Mouse (Mus musculus) CH12.LX (cell line): ENCODE results near the gene Tnfsf4. TPM values are rescaled to one million over a fixed set of nuclear protein-coding genes. Genes with fewer than 3 reads are reported as not detected.

Experiments used
- DNase-seq: peaks from one replicate; pipeline ENCODE4 v3.0.0-alpha.2; 2013; ENCODE audit errors: extremely low read depth
- H3K27ac ChIP-seq: 2 replicates; pipeline ENCODE4 v1.5.1; 2012; ENCODE audit warnings: low read depth, mild to moderate bottlenecking, control low read depth, moderate library complexity; ENCODE audit not compliant: insufficient read depth
- H3K27me3 ChIP-seq: replicated peaks from 2 replicates; pipeline ENCODE3; 2012; ENCODE audit warnings: inconsistent platforms
- H3K36me3 ChIP-seq, 2 experiments: replicated peaks in 1 of 2; 2 replicates each; pipeline versions ENCODE3 to v1.6.1; 2012; ENCODE audit warnings: inconsistent platforms in 1 of 2, low read length in 1 of 2, mild to moderate bottlenecking in 1 of 2, mixed read lengths in 1 of 2, moderate library complexity in 1 of 2; ENCODE audit not compliant: control insufficient read depth in 1 of 2, insufficient read depth in 1 of 2
- H3K4me1 ChIP-seq, 2 experiments: 2 replicates each; pipeline ENCODE4 v1.6.1; 2012; ENCODE audit warnings: inconsistent platforms in 1 of 2, moderate library complexity in 1 of 2; ENCODE audit not compliant: insufficient read depth in 2 of 2, control insufficient read depth in 1 of 2
- H3K4me2 ChIP-seq: 2 replicates; pipeline ENCODE4 v1.6.1; 2012; ENCODE audit warnings: low read depth, mild to moderate bottlenecking, control low read depth; ENCODE audit not compliant: poor library complexity, insufficient read depth, severe bottlenecking
- H3K4me3 ChIP-seq, 3 experiments: fragments of 150-350 bp in 1 of 3; sonication (generic) in 1 of 3; replicated peaks in 1 of 3; 2 replicates each; pipeline versions ENCODE3 to v1.5.1; 2011 to 2012; ENCODE audit warnings: low read depth in 2 of 3, low read length in 2 of 3, mild to moderate bottlenecking in 2 of 3, moderate library complexity in 2 of 3, control low read depth in 1 of 3, improper control_type of control experiment in 1 of 3, inconsistent platforms in 1 of 3, mixed read lengths in 1 of 3; ENCODE audit not compliant: poor library complexity in 1 of 3
- H3K79me2 ChIP-seq: replicated peaks from 2 replicates; pipeline ENCODE4 v1.6.1; 2012; ENCODE audit warnings: mild to moderate bottlenecking, moderate library complexity; ENCODE audit not compliant: control insufficient read depth, poor library complexity, insufficient read depth, severe bottlenecking; ENCODE audit errors: extremely low read depth
- H3K9ac ChIP-seq: 2 replicates; pipeline ENCODE4 v1.6.1; 2012; ENCODE audit warnings: low read depth, mild to moderate bottlenecking, control low read depth, moderate library complexity; ENCODE audit not compliant: insufficient read depth
- H3K9me3 ChIP-seq: replicated peaks from 2 replicates; pipeline ENCODE3; 2012; ENCODE audit warnings: low read length, inconsistent platforms, mixed read lengths
- BHLHE40 ChIP-seq: IDR thresholded peaks from 2 replicates; pipeline ENCODE4 v1.6.1; 2011; ENCODE audit warnings: mild to moderate bottlenecking, low read depth, low read length, improper control_type of control experiment
- CTCF ChIP-seq, 2 experiments: IDR thresholded peaks in 1 of 2; conservative IDR thresholded peaks in 1 of 2; 2 replicates each; pipeline ENCODE4 v1.5.1; 2011 to 2012; ENCODE audit warnings: low read depth in 2 of 2, low read length in 2 of 2, improper control_type of control experiment in 1 of 2, inconsistent platforms in 1 of 2, mild to moderate bottlenecking in 1 of 2, moderate library complexity in 1 of 2
- E2F4 ChIP-seq: IDR thresholded peaks from 2 replicates; pipeline ENCODE4 v1.6.1; 2011; ENCODE audit warnings: low read depth, low read length, improper control_type of control experiment; ENCODE audit not compliant: insufficient replicate concordance
- EP300 ChIP-seq: IDR thresholded peaks from 2 replicates; pipeline ENCODE4 v1.6.1; 2011; ENCODE audit warnings: low read length, improper control_type of control experiment
- ETS1 ChIP-seq: conservative IDR thresholded peaks from 2 replicates; pipeline ENCODE4 v1.6.1; 2012; ENCODE audit warnings: low read depth, mild to moderate bottlenecking, inconsistent platforms, low read length, improper control_type of control experiment, moderate library complexity
- MAFK ChIP-seq: IDR thresholded peaks from 2 replicates; pipeline ENCODE4 v1.6.1; 2011; ENCODE audit warnings: low read length, improper control_type of control experiment; ENCODE audit not compliant: insufficient replicate concordance
- MAX ChIP-seq: IDR thresholded peaks from 2 replicates; pipeline ENCODE4 v1.6.1; 2011; ENCODE audit warnings: low read length, improper control_type of control experiment
- MEF2A ChIP-seq: IDR thresholded peaks from 2 replicates; pipeline ENCODE4 v1.6.1; 2014; ENCODE audit warnings: low read depth, mild to moderate bottlenecking, inconsistent platforms, low read length, improper control_type of control experiment, borderline replicate concordance
- MXI1 ChIP-seq: IDR thresholded peaks from 2 replicates; pipeline ENCODE4 v1.6.1; 2011; ENCODE audit warnings: mild to moderate bottlenecking, low read depth, low read length, improper control_type of control experiment
- MYC ChIP-seq: IDR thresholded peaks from 2 replicates; pipeline ENCODE4 v1.6.1; 2011; ENCODE audit warnings: low read depth, mild to moderate bottlenecking, improper control_type of control experiment, low read length
- NRF1 ChIP-seq: IDR thresholded peaks from 2 replicates; pipeline ENCODE4 v1.6.1; 2014; ENCODE audit warnings: low read depth, mild to moderate bottlenecking, inconsistent platforms, low read length, improper control_type of control experiment, moderate library complexity
- POLR2AphosphoS2 ChIP-seq: IDR thresholded peaks from 2 replicates; pipeline ENCODE4 v1.6.1; 2011; ENCODE audit warnings: low read depth, low read length, improper control_type of control experiment
- SIN3A ChIP-seq: IDR thresholded peaks from 2 replicates; pipeline ENCODE4 v1.6.1; 2012; ENCODE audit warnings: low read length, improper control_type of control experiment, inconsistent platforms
- UBTF ChIP-seq: IDR thresholded peaks from 2 replicates; pipeline ENCODE4 v1.6.1; 2012; ENCODE audit warnings: low read depth, mild to moderate bottlenecking, inconsistent platforms, low read length, improper control_type of control experiment, moderate library complexity
- USF1 ChIP-seq: IDR thresholded peaks from 2 replicates; pipeline ENCODE4 v1.6.1; 2014; ENCODE audit warnings: low read depth, mild to moderate bottlenecking, inconsistent platforms, low read length, improper control_type of control experiment
- dilution Hi-C: fragments of 300-500 bp; cut with MboI; formaldehyde crosslinking; loops from 2 replicates; pipeline ENCODE4 v1.14.3; 2020; ENCODE audit warnings: low sequenced_read_pairs; ENCODE audit not compliant: extremely low pct_unique_long_range_greater_than_20kb, extremely low pct_ligation_motif_present
- in situ Hi-C: fragments of 300-500 bp; cut with MboI; formaldehyde crosslinking; loops from 3 replicates; pipeline ENCODE4 v1.14.3; 2019; ENCODE audit warnings: low sequenced_read_pairs, low pct_ligation_motif_present, low pct_unique_long_range_greater_than_20kb, mixed read lengths
- polyA plus RNA-seq: library from polyadenylated mRNA; unstranded; fragments of >175 nt; gene quantifications from 2 replicates; pipeline ENCODE4 v1.2.1, GENCODE M21; 2012; ENCODE audit warnings: low read depth; ENCODE audit not compliant: insufficient read length
- total RNA-seq, 2 experiments: library from RNA; depleted of rRNA; stranded (reverse); fragments of 300-350 nt in 1 of 2; fragments of >200 nt in 1 of 2; gene quantifications; 2 replicates each; pipeline ENCODE4 v1.2.3; 2012 to 2014

Tnfsf4 gene
- total and polyA plus RNA-seq, 3 experiments: 0.08 to 0.15 TPM; not detected in 1

GRCm38 (mm10) chr1:161378571-161378970 is 16.6 kb upstream of the Tnfsf4 start:
- no peak overlapping the region for H3K27ac ChIP-seq
- no peaks in the 10 kb centered on the region for H3K36me3 ChIP-seq
- in situ Hi-C loops (loop anchor here (25.0 kb wide), 1 partner anchor 584 kb away; the partner anchor contains the start of gene Pigc), dilution Hi-C loops (no loop called here)
- no peaks in the 10 kb centered on the region for H3K27me3 ChIP-seq
- H3K4me3 ChIP-seq: no peak overlapping the region
- no peak overlapping the region for H3K9ac ChIP-seq
- peak overlapping the region; percentile 42 for H3K4me2 ChIP-seq
- peaks cover 4% of the 10 kb centered on the region for H3K9me3 ChIP-seq
- TF ChIP-seq UBTF (no peak), POLR2AphosphoS2 (no peak), MYC (no peak), EP300 (no peak), NRF1 (no peak), SIN3A (peak; percentile 75; the same call in 1 of the 2 replicates), ETS1 (peak; percentile 61; the same call in 1 of the 2 replicates), MAX (peak; percentile 52; the same call in 1 of the 2 replicates), E2F4 (no peak), MXI1 (peak; percentile 72), BHLHE40 (peak; percentile 35), CTCF (conservative IDR thresholded peaks at IDR 0.05 in 1 of 2, IDR thresholded peaks at IDR 0.05 in 1 of 2; ENCODE audit: low read depth in 2 of 2, low read length in 2 of 2) (no peak)
- no peak for DNase-seq
- H3K4me1 ChIP-seq: peaks cover 9 to 48% of the 10 kb centered on the region in 2 experiments
- H3K79me2 ChIP-seq: no peaks in the 10 kb centered on the region

GRCm38 (mm10) chr1:161379685-161380424 is 15.4 kb upstream of the Tnfsf4 start:
- dilution Hi-C loops: no loop called here
- peaks cover 9 to 48% of the 10 kb centered on the region in 2 experiments for H3K4me1 ChIP-seq
- no peak for TF ChIP-seq USF1
- TF ChIP-seq EP300: peak; percentile 48; the same call in 1 of the 2 replicates
- TF ChIP-seq MEF2A: 0 out of 2 replicates have a peak, but pooled peaks have one; percentile 20
- peak; percentile 58 for TF ChIP-seq BHLHE40
- TF ChIP-seq MAFK: 0 out of 2 replicates have a peak, but pooled peaks have one; percentile 30
- in situ Hi-C loops: loop anchor here (25.0 kb wide), 1 partner anchor 582 kb away; the partner anchor contains the start of gene Pigc
- no peak overlapping the region for H3K27ac ChIP-seq
- H3K9ac ChIP-seq: no peak overlapping the region
- H3K27me3 ChIP-seq: no peaks in the 10 kb centered on the region
- no peak overlapping the region for H3K4me3 ChIP-seq
- no peaks in the 10 kb centered on the region for H3K79me2 ChIP-seq
- peaks cover 4% of the 10 kb centered on the region for H3K9me3 ChIP-seq
- peak overlapping the region; percentile 46; the same call in 1 of the 2 replicates for H3K4me2 ChIP-seq
- peak; percentile 45 for DNase-seq
- H3K36me3 ChIP-seq: no peaks in the 10 kb centered on the region
